Mouse (Mus musculus) myocyte (in vitro differentiated cells): ENCODE results near the gene Ski. TPM values are rescaled to one million over a fixed set of nuclear protein-coding genes. Genes with fewer than 3 reads are reported as not detected.

ENCODE experiments used
- H3K27me3 ChIP-seq: one replicate; pipeline ENCODE4 v1.6.1; 2011; ENCODE audit not compliant: control insufficient read depth, insufficient read depth, insufficient read length
- H3K36me3 ChIP-seq: one replicate; pipeline ENCODE4 v1.6.1; 2011; ENCODE audit not compliant: control insufficient read depth, insufficient read depth
- H3K4me2 ChIP-seq: one replicate; pipeline ENCODE4 v1.6.1; 2011; ENCODE audit warnings: low read depth, control low read depth
- H3K4me3 ChIP-seq: one replicate; pipeline ENCODE4 v1.5.1; 2011; ENCODE audit warnings: mild to moderate bottlenecking, control low read depth, moderate library complexity
- H3K79me2 ChIP-seq: one replicate; pipeline ENCODE4 v1.6.1; 2011; ENCODE audit not compliant: control insufficient read depth, insufficient read depth
- H3ac ChIP-seq: one replicate; pipeline ENCODE4 v1.6.1; 2011; ENCODE audit not compliant: control insufficient read depth, insufficient read length
- CEBPB ChIP-seq: IDR thresholded peaks from 2 replicates; pipeline ENCODE4 v1.6.1; 2011; ENCODE audit warnings: mild to moderate bottlenecking, moderate library complexity; ENCODE audit not compliant: poor library complexity, insufficient read depth, severe bottlenecking
- E2F4 ChIP-seq: IDR thresholded peaks from one replicate; pipeline ENCODE4 v1.6.1; 2011; ENCODE audit warnings: mild to moderate bottlenecking, control low read depth, moderate library complexity; ENCODE audit not compliant: insufficient read depth
- MAX ChIP-seq: IDR thresholded peaks from one replicate; pipeline ENCODE4 v1.6.1; 2011; ENCODE audit warnings: low read depth, mild to moderate bottlenecking, control low read depth
- MYOD1 ChIP-seq, 3 experiments: IDR thresholded peaks; one replicate each; pipeline ENCODE4 v1.6.1; 2011; ENCODE audit warnings: control low read depth in 2 of 3, low read depth in 2 of 3, mild to moderate bottlenecking in 2 of 3, moderate library complexity in 1 of 3; ENCODE audit not compliant: insufficient read length in 2 of 3, control insufficient read depth in 1 of 3
- MYOG ChIP-seq, 3 experiments: IDR thresholded peaks; one replicate each; pipeline ENCODE4 v1.6.1; 2011; ENCODE audit warnings: control low read depth in 2 of 3, low read depth in 2 of 3, mild to moderate bottlenecking in 2 of 3; ENCODE audit not compliant: insufficient read length in 2 of 3, control insufficient read depth in 1 of 3, insufficient read depth in 1 of 3
- POLR2A ChIP-seq: IDR thresholded peaks from one replicate; pipeline ENCODE4 v1.6.1; 2011; ENCODE audit warnings: low read depth, mild to moderate bottlenecking, control low read depth, moderate library complexity; ENCODE audit not compliant: insufficient read length
- POLR2AphosphoS2 ChIP-seq: IDR thresholded peaks from one replicate; pipeline ENCODE4 v1.6.1; 2011; ENCODE audit warnings: low read depth, control low read depth; ENCODE audit not compliant: insufficient read length
- REST ChIP-seq: IDR thresholded peaks from one replicate; pipeline ENCODE4 v1.6.1; 2011; ENCODE audit warnings: mild to moderate bottlenecking, control low read depth, moderate library complexity; ENCODE audit not compliant: insufficient read depth, insufficient read length
- SRF ChIP-seq: IDR thresholded peaks from one replicate; pipeline ENCODE4 v1.6.1; 2011; ENCODE audit warnings: low read depth; ENCODE audit not compliant: control insufficient read depth, insufficient read length
- TCF12 ChIP-seq: IDR thresholded peaks from one replicate; pipeline ENCODE4 v1.6.1; 2011; ENCODE audit warnings: mild to moderate bottlenecking, control low read depth; ENCODE audit not compliant: poor library complexity, insufficient read depth, severe bottlenecking
- TCF3 ChIP-seq: IDR thresholded peaks from one replicate; pipeline ENCODE4 v1.6.1; 2011; ENCODE audit warnings: low read depth, control low read depth; ENCODE audit not compliant: insufficient read length
- USF1 ChIP-seq: IDR thresholded peaks from one replicate; pipeline ENCODE4 v1.6.1; 2011; ENCODE audit warnings: low read depth, mild to moderate bottlenecking, control low read depth, moderate library complexity
- polyA plus RNA-seq: library from polyadenylated mRNA; unstranded; fragments of >200 nt; fragmentation: generic; extraction: Trizol; gene quantifications from one replicate; pipeline ENCODE4 v1.2.1, GENCODE M21; 2012; ENCODE audit warnings: missing spikeins

Ski gene
- polyA plus RNA-seq, 1 experiment, result 54.5 TPM

DNA sequence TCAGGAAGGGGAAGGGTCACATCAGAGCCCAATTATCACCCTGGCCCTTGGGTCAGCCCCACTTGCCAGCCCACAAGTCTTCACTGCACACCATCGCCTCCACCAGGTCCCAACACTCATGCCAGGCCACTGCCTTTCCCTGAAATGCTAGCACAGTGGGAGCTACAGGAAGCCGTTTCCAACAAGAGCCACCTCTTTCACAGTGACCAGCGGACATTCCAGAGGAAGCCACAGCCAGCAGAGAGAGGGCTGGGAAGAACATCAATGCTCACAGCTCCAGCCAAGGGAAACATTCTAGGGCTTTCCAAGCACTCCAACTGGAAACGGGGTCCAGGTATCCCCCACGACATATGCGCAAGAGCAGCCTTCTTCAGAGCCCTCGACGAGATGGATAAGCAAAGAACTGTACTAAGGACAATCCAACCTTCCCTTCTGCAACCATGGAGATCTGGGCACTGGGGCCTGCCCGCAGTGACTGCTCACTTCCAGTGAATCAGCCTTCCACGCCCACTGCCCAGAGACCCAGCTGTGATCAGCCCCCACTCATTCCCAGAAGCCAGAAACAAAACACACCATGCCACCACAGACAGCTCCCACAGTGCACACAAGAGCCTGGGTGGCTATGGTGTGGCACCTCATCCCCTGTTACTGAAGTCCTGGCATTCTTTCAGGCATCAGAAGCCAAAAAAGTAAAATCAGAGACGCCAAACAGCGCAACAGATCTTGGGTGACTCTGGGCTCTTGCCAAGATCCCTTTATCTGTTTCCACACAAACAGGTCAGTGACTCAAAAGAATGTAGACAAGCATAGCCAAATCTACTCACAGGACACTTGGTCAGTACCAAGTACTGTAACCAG, 6.4 kb downstream of the Ski start:
- H3K79me2 ChIP-seq, result peaks cover 98% of the 10 kb centered on the region
- peaks cover 5% of the 10 kb centered on the region for H3K36me3 ChIP-seq
- peak overlapping the region; percentile 98 for H3K4me3 ChIP-seq
- no peaks in the 10 kb centered on the region for H3K27me3 ChIP-seq
- no peak overlapping the region for H3ac ChIP-seq
- peak overlapping the region; percentile 95 for H3K4me2 ChIP-seq
- TF ChIP-seq TCF12 (peak; percentile 37), TCF3 (peak; percentile 4), MYOD1 (IDR thresholded peaks at IDR 0.05; ENCODE audit: control insufficient read depth in 1 of 3, insufficient read length in 2 of 3, low read depth in 2 of 3) (peak in 2 of 3 experiments; percentile 66 to 80), MYOG (IDR thresholded peaks at IDR 0.05; ENCODE audit: control insufficient read depth in 1 of 3, insufficient read depth in 1 of 3, insufficient read length in 2 of 3, low read depth in 2 of 3) (peak in 1 of 3 experiments; percentile 88), REST (peak; percentile 58), POLR2AphosphoS2 (no peak), MAX (no peak), SRF (no peak), CEBPB (no peak), E2F4 (no peak), POLR2A (peak; percentile 27), USF1 (no peak)

DNA sequence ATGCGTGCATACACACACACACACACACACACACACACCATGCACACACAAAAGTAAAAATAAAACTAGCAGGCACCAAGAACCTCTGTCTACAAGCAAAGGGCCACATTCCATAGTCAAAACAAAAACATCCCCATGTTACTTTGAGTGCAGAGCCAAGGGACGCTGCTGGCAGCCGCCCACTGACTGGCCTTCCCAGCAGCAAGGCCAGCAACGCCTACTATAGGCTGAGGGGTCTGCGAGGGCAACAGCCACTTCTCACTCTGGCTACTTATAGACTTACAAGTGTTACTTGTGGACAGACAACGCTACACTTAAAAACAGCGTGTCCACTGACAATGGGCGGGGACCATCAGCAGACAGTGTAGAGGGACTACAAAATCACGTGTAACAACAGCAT, 7.2 kb downstream of the Ski start:
- H3K4me2 ChIP-seq, result peak overlapping the region; percentile 95
- H3K27me3 ChIP-seq, result no peaks in the 10 kb centered on the region
- peaks cover 5% of the 10 kb centered on the region for H3K36me3 ChIP-seq
- H3K79me2 ChIP-seq, result peaks cover 98% of the 10 kb centered on the region
- TF ChIP-seq USF1 (no peak), MAX (no peak), E2F4 (no peak), REST (no peak), CEBPB (no peak), TCF3 (no peak), POLR2AphosphoS2 (no peak), TCF12 (no peak), MYOG (IDR thresholded peaks at IDR 0.05; ENCODE audit: control insufficient read depth in 1 of 3, insufficient read depth in 1 of 3, insufficient read length in 2 of 3, low read depth in 2 of 3) (no peak), POLR2A (no peak)
- no peak overlapping the region for H3ac ChIP-seq
- peak overlapping the region; percentile 98 for H3K4me3 ChIP-seq

DNA sequence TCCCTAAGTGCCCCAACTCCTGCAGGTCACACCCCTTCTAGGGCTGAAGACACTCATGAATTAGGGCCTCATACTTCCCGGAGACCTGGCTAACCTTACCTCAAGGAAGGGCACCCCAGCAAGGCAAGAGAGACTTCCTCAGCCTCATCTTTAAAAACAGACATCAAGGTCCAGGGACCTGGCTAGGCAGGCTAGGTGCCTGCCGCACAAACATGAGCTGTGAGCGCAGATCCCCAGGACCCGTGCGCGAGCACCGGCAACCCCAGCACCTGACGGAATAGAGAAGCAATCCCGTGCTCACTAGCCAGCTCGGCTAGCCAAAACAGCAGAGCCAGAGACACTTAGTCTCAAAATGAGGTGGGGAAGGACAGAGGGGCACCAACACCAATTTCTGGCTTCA, 7.6 kb downstream of the Ski start:
- Histone ChIP-seq H3K4me2 (peak overlapping the region; percentile 95), H3K4me3 (no peak overlapping the region), H3K36me3 (peaks cover 5% of the 10 kb centered on the region), H3K27me3 (no peaks in the 10 kb centered on the region), H3K79me2 (peaks cover 98% of the 10 kb centered on the region), H3ac (no peak overlapping the region)
- TF ChIP-seq TCF12 (no peak), TCF3 (no peak), REST (no peak), E2F4 (no peak), USF1 (no peak)

DNA sequence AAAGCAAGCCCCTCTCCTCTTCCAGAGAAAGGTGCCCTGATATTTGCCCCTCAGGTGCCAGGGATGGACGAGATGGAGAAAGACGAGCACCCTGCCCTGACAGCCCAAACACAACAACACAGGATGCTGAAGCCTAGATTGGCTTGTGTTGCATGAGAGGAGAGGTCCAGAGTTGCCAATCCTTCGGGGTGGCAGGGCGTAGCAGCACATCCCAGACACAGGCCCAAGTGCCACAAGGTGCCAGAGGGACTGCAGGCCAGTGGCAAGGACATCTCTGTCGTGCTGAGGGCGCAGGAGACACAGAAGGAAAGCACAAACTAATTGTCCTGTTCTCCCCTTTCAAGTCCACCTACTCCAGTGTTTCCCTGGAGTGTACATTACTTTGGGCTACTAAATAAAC, 8.2 kb downstream of the Ski start:
- no peak for TF ChIP-seq E2F4
- TF ChIP-seq POLR2A, result peak; percentile 30
- no peak for TF ChIP-seq POLR2AphosphoS2
- no peak for TF ChIP-seq REST
- H3K4me3 ChIP-seq, result no peak overlapping the region
- peaks cover 98% of the 10 kb centered on the region for H3K79me2 ChIP-seq
- no peak overlapping the region for H3K4me2 ChIP-seq
- no peaks in the 10 kb centered on the region for H3K27me3 ChIP-seq
- H3K36me3 ChIP-seq, result peaks cover 10% of the 10 kb centered on the region
- H3ac ChIP-seq, result no peak overlapping the region

DNA sequence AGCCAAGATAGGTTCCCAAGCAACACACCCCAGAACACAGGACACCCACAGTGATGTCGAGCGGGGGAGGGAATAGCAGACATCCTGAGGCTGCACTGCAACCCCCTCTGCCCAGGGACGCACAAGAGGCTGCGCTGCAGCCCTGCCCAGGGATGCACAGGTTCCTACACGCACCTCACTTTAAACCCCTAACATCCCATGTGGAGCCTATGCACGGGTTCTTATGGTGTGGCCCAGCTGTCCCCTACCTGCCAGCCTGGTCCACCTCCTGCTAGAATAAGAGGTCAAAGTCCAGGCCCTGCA, 8.7 kb downstream of the Ski start:
- Histone ChIP-seq H3ac (no peak overlapping the region), H3K36me3 (peaks cover 10% of the 10 kb centered on the region), H3K4me2 (no peak overlapping the region)

More for the DNA sequence above, 8.7 kb downstream of the Ski start:
- TF ChIP-seq SRF (no peak), POLR2AphosphoS2 (no peak), E2F4 (no peak), MYOD1 (IDR thresholded peaks at IDR 0.05; ENCODE audit: control insufficient read depth in 1 of 3, insufficient read length in 2 of 3, low read depth in 2 of 3) (no peak), TCF3 (no peak), REST (no peak), MAX (no peak), CEBPB (no peak), USF1 (no peak), MYOG (IDR thresholded peaks at IDR 0.05; ENCODE audit: control insufficient read depth in 1 of 3, insufficient read depth in 1 of 3, insufficient read length in 2 of 3, low read depth in 2 of 3) (no peak), TCF12 (no peak), POLR2A (no peak)
- Histone ChIP-seq H3K79me2 (peaks cover 98% of the 10 kb centered on the region), H3K27me3 (no peaks in the 10 kb centered on the region), H3K4me3 (no peak overlapping the region)
